ENCODE assay signal across 8 mouse cellular contexts in genomic region chr2:163718951-163719603, GRCm38 (mm10). TPM values are rescaled to one million over a fixed set of nuclear protein-coding genes. Genes with fewer than 3 reads are reported as not detected.
DNase-seq lines count a peak whose midpoint lies in the region; ATAC-seq lines count a peak whose summit lies in the region.

No protein-coding gene starts in this region.

- H3K4me3 ChIP-seq in hindbrain, embryonic 14.5 days (replicated peaks; ENCODE audit: low read length): no peak overlapping the region

- no peak overlapping the region for H3K9ac ChIP-seq in hindbrain, embryonic 14.5 days

- H3K9me3 ChIP-seq in hindbrain, embryonic 14.5 days (ENCODE audit: control insufficient read depth, low read length): no peaks in the 10 kb centered on the region

- H3K27me3 ChIP-seq in hindbrain, embryonic 14.5 days (ENCODE audit: control insufficient read depth, insufficient read depth, low read length): no peaks in the 10 kb centered on the region

- peaks cover 5% of the 10 kb centered on the region for H3K4me1 ChIP-seq in hindbrain, embryonic 14.5 days (replicated peaks; ENCODE audit: control insufficient read depth, insufficient read depth, low read length)

- peak; percentile 81 for ATAC-seq in hindbrain, embryonic 14.5 days (ENCODE audit: low FRiP score)

- 0 out of 2 replicates have a peak, but pooled peaks cover 7% of the 10 kb centered on the region for H3K36me3 ChIP-seq in hindbrain, embryonic 14.5 days (replicated peaks; ENCODE audit: control insufficient read depth, insufficient read depth)

- no peak overlapping the region for H3K4me2 ChIP-seq in hindbrain, embryonic 14.5 days (replicated peaks)

- peak; percentile 55 for DNase-seq in R1 (ENCODE audit: low read depth, low spot score)
- DNase-seq in cerebellum, postnatal 25 days: peak; percentile 89 to 91
- peak; percentile 80 to 85 for DNase-seq in frontal cortex, postnatal 36 days (ENCODE audit: low spot score in 2 of 2)
- DNase-seq in hindbrain, embryonic 14.5 days (ENCODE audit: low spot score): peak; percentile 90
- DNase-seq in layer of hippocampus, postnatal 36 days: peak; percentile 77 to 79
- peak; percentile 80 for DNase-seq in lung, postnatal 25 days (ENCODE audit: low spot score)
- DNase-seq in retina, embryonic 14.5 days (ENCODE audit: low spot score): peak; percentile 95
- peak; percentile 83 to 85 for DNase-seq in thymus, postnatal 36 days

- 0 out of 2 replicates have a peak overlapping the region, but pooled peaks have one; percentile 17 for H3K27ac ChIP-seq in hindbrain, embryonic 14.5 days

- 35% methylated on average over 9 of the region's 9 CpGs for WGBS in hindbrain, embryonic 14.5 days

RNA-seq across cellular contexts. Expression of gene Ada, which starts 31.0 kb away (rescaled TPM):
- 3.0 and 3.3 TPM in 2 replicates for polyA plus RNA-seq in hindbrain, embryonic 14.5 days (2014; fragmentation: Nextera tagmentation; extraction: Ambion mirVana)
- total RNA-seq in layer of hippocampus, postnatal 36 days (2021): 1 to 10 TPM; 1.1 to 1.2 TPM
